Mouse (Mus musculus) bone marrow, adult 2 months (tissue): ENCODE data around the gene Slc9a3r2. TPM values are rescaled to one million over a fixed set of nuclear protein-coding genes. Genes with fewer than 3 reads are reported as not detected.
A peak's percentile ranks its signal among the peaks of the same experiment; 100 is the strongest.
"Not testable (repeated sequence)": the region's sequence is repeated elsewhere in the genome, so short reads cannot be mapped to it uniquely, and the experiment has no call there.

Experiments
- H3K27ac ChIP-seq: fragments of 200-500 bp; 2 replicates; pipeline ENCODE4 v1.5.1; 2012; ENCODE audit warnings: low read depth, mild to moderate bottlenecking, control low read depth, inconsistent platforms, low read length; ENCODE audit not compliant: control insufficient read depth, poor library complexity, insufficient read depth
- H3K4me1 ChIP-seq: fragments of 200-500 bp; 2 replicates; pipeline ENCODE4 v1.6.1; 2011; ENCODE audit warnings: low read length; ENCODE audit not compliant: control insufficient read depth, insufficient read depth
- H3K4me3 ChIP-seq: fragments of 200-500 bp; replicated peaks from 2 replicates; pipeline ENCODE3; 2011; ENCODE audit warnings: mild to moderate bottlenecking, low read depth, low read length, control low read depth; ENCODE audit not compliant: control insufficient read depth
- CTCF ChIP-seq: fragments of 200-500 bp; IDR thresholded peaks from 2 replicates; pipeline ENCODE4 v1.5.1; 2011; ENCODE audit warnings: low read length, control low read depth; ENCODE audit not compliant: control insufficient read depth, insufficient read depth
- POLR2A ChIP-seq: fragments of 200-500 bp; IDR thresholded peaks from 2 replicates; pipeline ENCODE4 v1.6.1; 2011; ENCODE audit warnings: low read depth, mild to moderate bottlenecking, control low read depth, low read length, borderline replicate concordance; ENCODE audit not compliant: control insufficient read depth
- WGBS: fragments of 180-500 bp; shearing (Covaris S2); methylation state at CpG from one replicate; pipeline ENCODE4 v1.1.7; 2018; 5-methylcytosine and 5-hydroxymethylcytosine counted together
- polyA plus RNA-seq: library from polyadenylated mRNA; stranded (reverse); fragments of >200 nt; gene quantifications from 2 replicates; pipeline ENCODE4 v1.2.4, GENCODE M21; 2011; ENCODE audit warnings: low replicate concordance; ENCODE audit not compliant: missing spikeins, insufficient read depth, insufficient read length

Gene Slc9a3r2
- polyA plus RNA-seq, 1 experiment, result 5.2 TPM

DNA sequence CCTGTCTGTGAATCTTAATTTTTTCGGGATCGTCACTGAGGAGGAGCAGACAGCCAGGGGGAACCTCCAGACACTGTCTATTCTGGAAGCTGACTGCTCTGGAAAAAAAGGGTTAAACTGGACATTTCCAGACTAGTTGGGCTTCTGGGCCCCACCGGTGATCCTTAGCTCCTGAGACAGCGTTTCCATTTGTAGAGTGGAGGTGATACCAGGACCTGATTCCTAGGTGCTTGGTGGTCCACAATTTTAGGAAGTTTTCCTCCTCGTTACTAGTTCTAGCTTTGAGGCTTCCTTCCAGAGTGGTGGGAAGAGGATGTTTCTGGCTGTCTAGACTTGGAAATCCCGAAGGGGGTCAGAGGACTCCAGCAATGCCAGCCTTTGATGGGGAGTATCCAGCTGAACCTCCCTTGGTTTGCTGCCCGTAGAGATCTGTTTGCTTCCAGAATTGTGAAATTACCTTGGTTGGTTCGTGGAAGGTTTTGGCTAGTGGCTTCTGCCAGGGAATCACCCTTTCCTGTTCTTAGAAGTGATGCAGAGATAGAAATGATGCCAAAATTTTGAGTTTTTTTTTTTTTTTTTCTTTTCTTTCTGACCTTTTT lies 20.2 kb upstream of the Slc9a3r2 start:
- H3K4me3 ChIP-seq, result peak overlapping the region; percentile 94
- WGBS, result 7% methylated on average over 8 of the region's 8 CpGs
- peaks cover 2% of the 10 kb centered on the region for H3K4me1 ChIP-seq
- TF ChIP-seq POLR2A (no peak), CTCF (no peak)
- H3K27ac ChIP-seq, result peak overlapping the region; percentile 79

DNA sequence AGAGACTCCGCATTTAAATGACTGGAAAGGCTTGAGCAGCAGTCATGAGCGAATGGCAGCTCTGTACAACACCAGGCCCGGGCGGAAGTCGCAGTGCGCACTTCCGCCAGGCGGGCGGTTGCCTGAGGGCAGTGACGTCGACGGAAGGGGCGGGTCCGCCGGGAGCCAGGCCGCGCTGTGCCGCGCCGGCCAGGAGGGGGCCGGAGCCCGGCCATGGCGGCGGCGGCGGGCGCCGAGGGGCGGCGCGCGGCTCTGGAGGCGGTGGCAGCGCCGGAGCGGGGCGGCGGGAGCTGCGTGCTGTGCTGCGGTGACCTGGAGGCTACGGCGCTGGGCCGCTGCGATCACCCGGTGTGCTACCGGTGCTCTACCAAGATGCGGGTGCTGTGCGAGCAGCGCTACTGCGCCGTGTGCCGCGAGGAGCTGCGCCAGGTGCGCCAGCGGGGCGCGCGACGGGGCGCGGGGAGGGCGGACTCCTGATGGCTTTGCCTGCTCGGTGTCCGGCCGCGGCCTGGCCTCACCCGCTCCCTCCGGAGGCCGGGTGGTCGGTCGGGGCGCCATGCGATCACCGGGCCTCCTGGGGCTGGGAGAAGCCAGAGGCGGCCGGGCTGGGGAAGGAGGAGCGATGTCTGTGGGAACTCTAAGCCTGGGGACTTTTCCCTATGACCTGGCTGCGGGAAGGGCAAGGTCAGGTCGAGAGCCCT lies 19.6 kb upstream of the Slc9a3r2 start, which contains the start of gene Zfp598:
Gene Zfp598, plus strand, starts transcription at position 143 of the 701 bp plus-strand sequence.
- WGBS, result under 1% methylated on average over 79 of the region's 80 CpGs
- Histone ChIP-seq H3K4me1 (peaks cover 2% of the 10 kb centered on the region), H3K27ac (peak within 1 kb of the TSS; percentile 79), H3K4me3 (peak within 1 kb of the TSS; percentile 94)
- TF ChIP-seq POLR2A (no peak; the same call in 1 of the 2 replicates), CTCF (no peak)

DNA sequence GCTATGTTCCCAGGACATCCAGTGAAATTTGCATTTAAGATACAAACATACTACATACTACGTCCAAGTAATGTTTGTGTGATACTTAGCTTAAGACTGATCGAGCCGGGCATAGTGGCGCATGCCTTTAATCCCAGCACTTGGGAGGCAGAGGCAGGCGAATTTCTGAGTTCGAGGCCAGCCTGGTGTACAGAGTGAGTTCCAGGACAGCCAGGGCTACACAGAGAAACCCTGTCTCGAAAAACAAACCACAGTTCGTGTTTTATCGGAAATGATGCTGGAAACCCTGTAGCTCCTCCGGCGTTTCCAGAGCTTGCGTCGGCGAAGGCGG lies 19.1 kb upstream of the Slc9a3r2 start:
- peak overlapping the region; percentile 61 for H3K4me3 ChIP-seq
- not testable (repeated sequence) for H3K4me1 ChIP-seq
- peak overlapping the region; percentile 79 for H3K27ac ChIP-seq
- WGBS, result 7% methylated on average over 15 of the region's 15 CpGs

DNA sequence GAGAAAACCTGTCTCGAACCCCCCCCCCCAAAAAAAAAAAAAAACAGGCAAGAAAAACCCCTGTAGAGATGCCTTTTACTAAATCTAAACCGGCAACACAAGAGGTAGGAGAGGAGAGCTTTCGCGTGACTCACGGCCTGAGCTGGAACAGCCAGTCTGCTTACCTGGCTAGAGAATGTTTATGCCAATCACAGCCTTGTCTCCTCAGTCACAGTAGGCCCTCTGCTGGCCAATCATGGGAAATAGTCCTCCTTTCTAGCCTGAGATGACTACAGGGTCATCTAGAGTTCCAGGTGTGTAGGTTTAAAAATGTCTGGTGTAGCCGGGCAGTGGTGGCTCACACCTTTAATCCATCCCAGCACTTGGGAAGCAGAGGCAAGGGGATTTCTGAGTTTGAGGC lies 17.3 kb upstream of the Slc9a3r2 start:
- Histone ChIP-seq H3K27ac (no peak overlapping the region), H3K4me3 (no peak overlapping the region), H3K4me1 (peaks cover 2% of the 10 kb centered on the region)
- TF ChIP-seq POLR2A, result no peak
- peak; percentile 43; the same call in 1 of the 2 replicates for TF ChIP-seq CTCF
- WGBS, result 17% methylated on average over 6 of the region's 6 CpGs

DNA sequence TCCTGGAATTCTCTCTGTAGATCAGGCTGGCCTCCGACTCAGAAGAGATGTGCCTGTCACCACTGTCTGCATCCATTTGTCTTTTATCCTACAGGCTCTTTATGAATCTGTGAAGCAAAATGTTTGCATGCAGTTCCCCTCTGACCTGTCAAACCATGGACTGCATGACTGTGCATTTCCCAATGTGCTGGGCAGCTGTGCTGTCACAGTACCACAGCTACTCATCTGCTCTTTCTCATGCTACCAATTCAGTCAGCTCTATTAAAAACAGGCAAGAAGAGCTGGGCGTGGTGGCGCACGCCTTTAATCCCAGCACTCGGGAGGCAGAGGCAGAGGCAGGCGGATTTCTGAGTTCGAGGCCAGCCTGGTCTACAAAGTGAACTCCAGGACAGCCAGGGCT lies 16.9 kb upstream of the Slc9a3r2 start:
- H3K27ac ChIP-seq, H3K4me1 ChIP-seq, H3K4me3 ChIP-seq: not testable (repeated sequence)
- 66% methylated on average over 7 of the region's 7 CpGs for WGBS

DNA sequence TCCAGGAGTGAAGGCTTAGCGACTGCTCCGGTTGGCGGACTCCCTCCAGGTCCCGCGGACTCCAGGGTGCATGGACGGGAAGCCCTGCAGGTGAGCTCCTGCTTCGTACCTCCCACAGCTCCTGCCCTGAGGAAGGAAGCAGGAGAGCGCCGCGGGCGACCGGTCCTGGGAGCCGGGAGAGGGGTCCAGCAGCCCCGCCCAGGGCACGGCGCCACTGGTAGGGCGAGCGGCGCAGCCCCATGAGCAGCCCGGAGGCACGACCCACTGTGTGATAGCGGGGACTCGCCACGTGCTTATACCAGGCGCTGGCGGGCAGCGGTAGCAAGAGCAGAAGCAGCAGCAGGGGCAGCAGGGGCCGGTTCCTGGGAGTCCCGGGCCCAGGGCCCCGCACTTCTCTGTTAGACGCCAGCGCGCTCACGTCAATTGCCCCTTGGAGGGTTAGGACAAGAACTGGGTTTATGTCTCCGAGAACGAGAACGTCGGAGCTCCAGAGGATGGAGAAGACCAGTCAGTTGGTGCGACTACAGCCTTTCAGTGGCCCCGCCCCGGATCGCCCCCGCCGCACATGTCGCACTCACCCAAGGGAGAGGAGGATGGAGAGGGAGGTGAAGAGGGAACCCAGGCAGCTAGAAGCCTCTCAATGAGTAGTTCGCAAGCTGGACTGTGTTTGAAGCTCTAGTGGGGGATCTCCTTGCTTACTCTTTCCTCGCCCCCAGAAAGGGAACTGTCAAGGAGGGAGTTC lies 8.1 kb upstream of the Slc9a3r2 start, which contains the start of gene Npw:
Gene Npw, minus strand, starts transcription at position 441 of the 742 bp plus-strand sequence.
- no peak for TF ChIP-seq CTCF
- TF ChIP-seq POLR2A, result no peak
- WGBS, result 3% methylated on average over 47 of the region's 47 CpGs
- Histone ChIP-seq H3K4me1 (no peaks in the 10 kb centered on the region), H3K27ac (no peak within 1 kb of the TSS), H3K4me3 (no peak within 1 kb of the TSS)

DNA sequence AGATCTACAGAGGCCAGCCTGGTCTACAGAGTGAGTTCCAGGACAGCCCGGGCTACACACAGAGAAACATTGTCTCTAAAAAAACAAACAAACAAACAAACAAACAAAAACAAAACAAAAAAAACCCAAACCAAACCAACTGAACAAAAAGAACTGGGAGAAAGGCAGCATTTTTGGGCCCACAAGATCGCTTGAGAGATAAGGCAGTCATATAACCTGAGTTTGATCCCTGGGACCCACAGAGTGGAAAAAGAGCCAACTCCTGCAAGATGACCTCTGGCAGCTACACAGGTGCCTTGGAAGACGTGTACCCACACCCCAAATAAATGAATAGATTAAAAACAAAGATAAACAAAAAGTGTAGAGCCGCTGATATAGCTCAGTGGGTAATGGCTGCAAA lies 4.8 kb upstream of the Slc9a3r2 start:
- H3K4me3 ChIP-seq, result no peak overlapping the region
- WGBS, result 79% methylated on average over 4 of the region's 4 CpGs
- no peak overlapping the region for H3K27ac ChIP-seq
- no peak for TF ChIP-seq POLR2A
- no peak for TF ChIP-seq CTCF
- H3K4me1 ChIP-seq, result no peaks in the 10 kb centered on the region; the same call in 1 of the 2 replicates

DNA sequence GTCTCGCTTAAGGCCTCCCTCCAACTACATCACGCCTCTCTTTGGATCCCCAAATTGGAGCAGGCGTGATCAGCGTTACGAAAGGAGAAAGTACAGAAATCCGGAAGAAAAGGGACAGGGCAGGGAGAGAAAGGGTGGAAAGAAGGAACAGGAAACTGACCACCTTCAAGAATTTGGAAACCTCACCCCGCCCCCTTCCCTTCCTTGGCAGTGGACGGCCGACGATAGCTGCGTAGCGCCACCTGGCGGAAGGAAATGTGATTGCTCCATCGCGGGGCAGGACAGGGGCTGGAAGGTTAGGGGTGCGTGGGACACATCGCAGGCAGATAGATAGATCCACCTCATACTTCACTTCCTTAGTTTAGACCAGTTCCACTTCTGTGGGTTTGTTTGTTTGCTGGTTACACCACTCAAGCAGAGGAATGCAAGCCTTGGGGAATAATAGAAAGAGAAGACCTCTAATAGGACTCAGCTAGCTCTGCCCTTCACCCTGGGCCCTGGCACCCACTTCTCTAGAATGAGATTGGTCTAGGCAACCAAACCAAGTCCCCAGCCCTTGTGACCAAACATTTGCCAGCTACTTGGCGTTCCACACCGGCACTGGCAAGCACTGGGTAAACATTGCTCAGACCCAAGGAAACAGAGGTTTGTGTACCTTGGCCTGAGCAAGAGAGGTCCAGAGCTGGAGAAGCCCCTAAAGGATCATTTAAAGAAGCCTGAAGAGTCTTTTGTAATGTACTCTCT lies 4.0 kb upstream of the Slc9a3r2 start:
- TF ChIP-seq CTCF (peak; percentile 97), POLR2A (peak; percentile 41; the same call in 1 of the 2 replicates)
- Histone ChIP-seq H3K27ac (no peak overlapping the region), H3K4me3 (peak overlapping the region; percentile 33), H3K4me1 (no peaks in the 10 kb centered on the region; the same call in 1 of the 2 replicates)
- 7% methylated on average over 19 of the region's 19 CpGs for WGBS
